Mouse (Mus musculus) kidney, adult 2 months (tissue): Measurements from ENCODE around the gene Rap2a.

Experiments
- CTCF ChIP-seq: fragments of 200-500 bp; conservative IDR thresholded peaks from 2 replicates; pipeline ENCODE4 v1.5.1; 2011; ENCODE audit warnings: low read depth, mild to moderate bottlenecking, control low read depth, low read length, moderate library complexity, mixed read lengths; ENCODE audit not compliant: insufficient read depth, insufficient read length
- POLR2A ChIP-seq: fragments of 200-500 bp; IDR thresholded peaks from one replicate; pipeline ENCODE4 v1.6.1; 2011; ENCODE audit warnings: low read depth, low read length, control low read depth

DNA sequence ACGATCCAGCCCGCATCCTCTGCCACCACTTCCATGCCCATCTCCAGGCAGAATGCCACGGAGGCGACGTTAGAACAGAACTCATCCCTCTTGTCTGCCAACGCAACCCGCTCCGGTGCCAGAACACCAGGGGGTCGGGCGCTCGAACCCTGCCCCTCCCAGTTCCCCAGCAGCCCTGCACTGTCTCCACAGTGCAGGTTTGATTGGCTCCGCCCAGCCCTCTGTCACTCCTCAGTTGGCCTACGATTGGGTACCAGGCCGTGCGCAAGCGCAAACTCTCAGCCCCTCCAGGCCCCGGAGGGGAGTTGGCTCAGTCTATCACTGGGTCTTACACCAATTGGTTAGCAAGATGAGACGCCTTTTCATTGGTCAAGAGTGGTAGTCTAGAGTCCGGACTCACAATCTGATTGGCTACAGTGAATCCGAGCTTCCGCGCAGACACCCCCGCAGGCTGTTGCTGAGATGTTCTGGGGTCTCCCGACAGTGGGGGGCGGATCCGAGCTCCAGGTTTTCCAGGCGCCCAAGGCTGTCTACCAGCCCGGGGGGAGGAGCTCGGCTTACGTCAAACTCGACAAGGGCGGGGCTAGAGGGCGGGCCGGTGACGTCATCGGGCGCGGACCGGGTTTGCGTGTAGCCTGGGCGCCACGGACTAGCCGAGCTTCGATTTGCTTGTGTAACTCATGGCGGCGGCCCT, 809 bp upstream of the Rap2a start:
- TF ChIP-seq POLR2A: peak; percentile 86
- no peak for TF ChIP-seq CTCF
